Mouse (Mus musculus) spleen, postnatal 14 days (tissue): ENCODE data around the gene Sh3rf1.

ENCODE experiments used
- DNase-seq, 2 experiments: peaks; one replicate each; pipeline ENCODE4 v3.0.0; 2021 to 2022; ENCODE audit warnings: low spot score in 2 of 2

Gene Sh3rf1

GRCm38 (mm10) chr8:61421606-61422005 lies 197.9 kb downstream of the Sh3rf1 start:
- DNase-seq, result no peak

GRCm38 (mm10) chr8:61425125-61425524 lies 201.5 kb downstream of the Sh3rf1 start:
- DNase-seq, result no peak

GRCm38 (mm10) chr8:61426072-61426471 lies 202.4 kb downstream of the Sh3rf1 start:
- DNase-seq, result no peak

GRCm38 (mm10) chr8:61426671-61427070 lies 203.0 kb downstream of the Sh3rf1 start:
- DNase-seq, result no peak

- no peak for DNase-seq
Measured at GRCm38 (mm10) chr8:61427916-61428681, 204.4 kb downstream of the Sh3rf1 start.

- DNase-seq, result no peak
Measured at GRCm38 (mm10) chr8:61428821-61429482, 205.3 kb downstream of the Sh3rf1 start.

GRCm38 (mm10) chr8:61435481-61435880 lies 211.8 kb downstream of the Sh3rf1 start:
- DNase-seq, result no peak

- no peak for DNase-seq
Measured at GRCm38 (mm10) chr8:61436147-61436546, 212.5 kb downstream of the Sh3rf1 start.

GRCm38 (mm10) chr8:61436586-61437304 lies 213.1 kb downstream of the Sh3rf1 start:
- no peak for DNase-seq

GRCm38 (mm10) chr8:61437305-61437605 lies 213.6 kb downstream of the Sh3rf1 start:
- DNase-seq, result no peak

GRCm38 (mm10) chr8:61442988-61443387 lies 219.3 kb downstream of the Sh3rf1 start:
- DNase-seq, result no peak

GRCm38 (mm10) chr8:61444358-61444757 lies 220.7 kb downstream of the Sh3rf1 start:
- no peak for DNase-seq
